Mouse (Mus musculus): ENCODE results near the gene Zmiz2.
A peak's percentile ranks its signal among the peaks of the same experiment; 100 is the strongest.
"Not testable (repeated sequence)": the region's sequence is repeated elsewhere in the genome, so short reads cannot be mapped to it uniquely, and the experiment has no call there.

Gene Zmiz2

DNA sequence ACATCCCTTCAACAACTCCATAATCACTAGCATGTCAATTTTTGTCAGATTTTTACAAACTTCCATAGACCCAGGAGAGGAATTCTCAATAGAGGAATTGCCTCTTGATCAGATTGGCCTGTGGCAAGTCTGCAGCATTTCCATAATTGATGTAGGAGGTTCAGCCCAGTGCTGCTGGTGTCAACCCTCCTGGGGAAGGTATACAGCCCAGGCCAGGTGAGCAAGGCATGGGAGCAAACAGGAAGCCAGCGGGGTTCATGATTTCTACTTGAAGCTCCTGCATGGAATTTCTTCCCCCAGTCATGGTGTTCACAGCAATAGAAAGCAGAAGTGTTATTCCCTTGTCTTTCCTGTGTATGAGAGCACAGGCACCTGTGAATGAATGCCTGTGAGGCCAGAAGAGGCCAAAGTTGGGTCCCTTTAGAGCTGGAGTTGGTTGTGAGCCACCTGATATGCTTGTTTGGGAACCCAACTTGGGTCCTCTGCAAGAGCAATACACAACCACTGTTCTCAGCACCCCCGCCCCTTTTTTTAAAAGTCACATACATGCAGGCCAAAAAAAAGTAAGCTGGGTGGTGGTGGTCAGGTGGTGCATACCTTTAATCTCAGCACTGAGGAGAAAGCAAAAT, 32.0 kb downstream of the Zmiz2 start:
- DNase-seq, result no peak

GRCm38 (mm10) chr11:6430186-6430585, 41.3 kb downstream of the Zmiz2 start:
- no peak for DNase-seq

DNA sequence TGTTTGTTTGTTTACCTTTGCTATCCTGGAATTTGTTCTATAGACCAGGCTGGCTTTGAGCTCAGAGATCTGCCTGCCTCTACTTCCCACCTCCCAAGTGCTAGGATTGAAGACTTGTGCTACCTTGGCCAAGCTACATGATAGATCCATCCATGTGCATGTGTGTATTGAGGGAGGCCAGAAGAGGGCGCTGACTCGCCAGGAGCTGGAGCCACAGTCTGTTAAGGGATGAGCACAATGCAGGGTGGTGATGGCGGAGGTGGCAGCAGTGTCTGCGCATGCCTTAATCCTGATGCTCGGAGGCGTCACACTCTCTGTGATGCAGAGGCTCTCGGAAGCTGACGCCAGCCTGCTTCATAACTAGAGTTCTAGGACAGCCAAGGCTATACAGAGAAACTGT, 47.6 kb downstream of the Zmiz2 start:
- peak; percentile 71 to 83 for DNase-seq

DNA sequence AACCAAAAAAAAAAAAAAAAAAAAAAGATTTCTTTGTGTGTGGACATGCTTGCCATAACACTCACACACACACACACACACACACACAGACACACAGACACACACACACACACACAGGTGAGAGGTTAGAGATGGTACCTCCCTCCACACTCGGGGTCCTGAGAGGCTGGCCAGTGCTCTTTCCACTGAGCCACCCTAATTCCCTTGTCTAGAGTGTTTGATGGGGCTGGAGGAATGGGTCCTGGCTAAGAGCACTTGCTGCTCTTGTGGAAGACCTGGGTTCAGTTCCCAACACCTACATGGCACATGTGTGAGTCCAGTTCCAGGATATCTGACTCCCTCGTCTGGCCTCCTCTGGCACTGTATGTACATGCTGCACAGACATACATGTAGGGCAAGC, 48.8 kb downstream of the Zmiz2 start:
- no peak for DNase-seq

- no peak for DNase-seq
Measured at GRCm38 (mm10) chr11:6440171-6440570, 51.3 kb downstream of the Zmiz2 start.

- no peak for DNase-seq
Measured at GRCm38 (mm10) chr11:6442566-6442965, 53.7 kb downstream of the Zmiz2 start.

GRCm38 (mm10) chr11:6443102-6443501, 54.2 kb downstream of the Zmiz2 start:
- DNase-seq, result no peak

GRCm38 (mm10) chr11:6443727-6444076, 54.8 kb downstream of the Zmiz2 start:
- DNase-seq, result no peak

DNA sequence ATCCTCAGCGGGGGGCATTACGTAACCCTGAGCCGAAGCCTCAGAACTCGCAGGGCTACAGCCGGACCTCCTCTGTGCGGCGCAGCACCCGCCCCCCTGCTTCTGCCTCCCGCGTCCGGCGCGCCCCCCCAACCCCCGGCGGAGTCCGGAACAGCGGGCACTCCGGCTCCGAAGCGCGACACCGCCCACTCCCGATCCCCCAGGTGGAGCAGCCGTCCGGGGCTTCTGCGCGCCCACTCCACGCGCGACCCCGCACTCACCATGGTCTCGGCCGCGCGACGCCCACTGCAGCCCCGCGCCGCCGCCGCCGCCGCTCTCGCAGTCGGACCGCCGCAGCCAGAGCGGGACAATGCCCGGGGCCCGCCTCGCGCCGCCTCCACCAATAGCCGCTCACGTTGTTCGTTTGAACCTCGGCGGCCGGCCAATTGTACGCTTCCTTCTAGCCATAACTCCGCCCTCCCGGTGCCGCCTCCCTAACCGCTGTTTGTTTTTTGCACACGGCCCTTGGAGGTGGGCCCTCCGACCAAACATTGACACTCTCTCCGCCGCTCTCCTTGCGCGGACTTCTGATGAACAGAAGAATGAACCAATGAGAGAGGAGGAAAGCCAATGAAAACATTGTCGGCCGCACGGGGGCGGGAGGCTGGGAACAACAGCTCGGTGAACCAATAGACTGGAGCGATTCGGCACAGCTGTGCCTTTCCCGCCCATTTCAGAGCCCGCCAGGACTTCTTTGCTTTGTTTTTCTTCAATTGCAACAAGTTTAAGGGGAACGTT, 55.4 kb downstream of the Zmiz2 start, which contains the start of gene H2afv:
TSS of gene H2afv (minus strand) at position 367 of the 777 bp plus-strand sequence.
- DNase-seq, result peak; percentile 100

DNA sequence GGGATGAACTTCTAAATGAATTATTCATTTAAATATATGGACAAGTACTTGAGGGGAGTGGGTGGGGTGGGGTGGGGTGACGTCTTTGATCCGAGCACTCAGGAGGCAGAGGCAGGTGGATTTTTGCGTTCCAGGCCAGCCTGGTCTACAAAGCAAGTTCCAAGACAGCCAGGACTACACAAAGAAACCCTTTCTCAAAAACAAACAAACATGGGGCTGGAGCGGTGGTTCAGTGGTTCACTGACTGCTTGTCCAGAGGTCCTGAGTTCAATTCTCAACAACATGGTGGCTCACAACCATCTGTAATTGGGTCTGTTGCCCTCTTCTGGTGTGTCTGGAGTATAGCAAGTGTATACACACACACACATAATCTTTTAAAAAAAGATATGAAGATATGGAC, 56.6 kb downstream of the Zmiz2 start:
- DNase-seq, result no peak

- DNase-seq, result no peak
Measured at GRCm38 (mm10) chr11:6445951-6446350, 57.1 kb downstream of the Zmiz2 start.

- no peak for DNase-seq
Measured at GRCm38 (mm10) chr11:6447493-6447892, 58.6 kb downstream of the Zmiz2 start.

DNA sequence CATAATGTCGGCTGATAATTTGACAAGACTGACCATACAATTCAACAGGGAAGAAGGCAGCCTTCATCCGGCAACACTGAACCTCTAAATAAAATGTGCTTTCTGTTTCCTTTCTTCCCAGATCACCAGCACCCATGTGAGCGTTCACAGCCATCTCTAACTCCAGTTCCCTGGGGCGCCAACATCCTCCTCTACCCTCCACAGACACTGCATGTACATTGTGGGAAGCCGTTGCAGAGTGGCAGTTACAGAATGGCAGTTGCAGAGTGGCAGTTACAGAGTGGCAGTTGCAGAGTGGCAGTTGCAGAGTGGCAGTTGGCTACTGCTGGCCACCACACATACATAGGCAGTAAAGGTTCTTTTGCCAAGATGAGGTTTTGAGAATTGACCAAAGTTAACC, 59.3 kb downstream of the Zmiz2 start:
- not testable (repeated sequence) for DNase-seq

All from cerebellum, postnatal 14 days (tissue).